Comparison of ENCODE assay signal across 10 mouse cellular contexts in the genomic region with DNA sequence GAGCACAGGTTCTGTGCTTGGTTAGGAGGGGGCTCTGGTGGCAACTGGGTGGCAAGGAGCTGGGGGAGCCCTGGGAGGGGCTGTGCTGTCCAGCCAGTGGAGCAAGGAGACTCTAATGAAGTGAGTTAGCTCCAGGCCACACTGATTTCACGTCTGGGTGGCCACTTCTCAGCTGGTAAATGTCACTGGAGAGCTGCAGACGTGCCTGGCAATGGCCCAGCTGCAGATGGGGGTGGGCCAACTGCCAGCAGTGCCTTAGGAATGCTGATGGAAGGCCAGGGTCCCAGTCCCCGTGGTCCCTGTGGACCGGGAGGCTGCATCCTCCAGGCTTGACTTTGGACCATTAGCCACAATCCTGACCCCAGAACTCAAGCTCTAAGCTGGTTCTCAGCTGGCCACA. TPM values are rescaled to one million over a fixed set of nuclear protein-coding genes. Genes with fewer than 3 reads are reported as not detected.
A peak's percentile ranks its signal among the peaks of the same experiment; 100 is the strongest.
DNase-seq lines count a peak whose midpoint lies in the region; ATAC-seq lines count a peak whose summit lies in the region.
"Had no signal": no experiment of that assay in that cellular context is flagged by ENCODE, and none has a peak within 500 bp of the region (broad histone marks: within the 10 kb centered on the region; RNA-seq: fewer than 3 reads in every experiment).

No protein-coding gene starts in this region.

- H3K27ac ChIP-seq in forebrain, embryonic 11.5 days (ENCODE audit: low read depth, low read length): no peak overlapping the region
- H3K27ac ChIP-seq: neural tube, embryonic 12.5 days had no signal

- intact Hi-C loops in left cerebral cortex, postnatal 4 days (cut with DNase I): no loop called here
- intact Hi-C loops in left cerebral cortex, postnatal 14 days (cut with DNase I): no loop called here
- intact Hi-C loops in heart, postnatal 36 days (cut with DNase I): no loop called here

- ATAC-seq in forebrain, embryonic 11.5 days (replicated peaks; ENCODE audit: low FRiP score): no peak

- no peak overlapping the region for H3K4me2 ChIP-seq in forebrain, embryonic 11.5 days (ENCODE audit: low read depth, low read length, severe bottlenecking)
- H3K4me2 ChIP-seq: neural tube, embryonic 12.5 days had no signal

- no peaks in the 10 kb centered on the region for H3K27me3 ChIP-seq in forebrain, embryonic 11.5 days (ENCODE audit: control insufficient read depth, insufficient read depth, low read length)

- H3K4me1 ChIP-seq in forebrain, embryonic 11.5 days (replicated peaks; ENCODE audit: control insufficient read depth, insufficient read depth, low read length): peaks cover 2% of the 10 kb centered on the region

- DNase-seq in left cerebral cortex, postnatal 4 days: peak; percentile 60
- no peak for DNase-seq in left cerebral cortex, postnatal 14 days (ENCODE audit: low spot score in 2 of 2)
- DNase-seq in NIH3T3 (ENCODE audit: low read depth): peak; percentile 15
- DNase-seq in heart, postnatal 36 days: peak; percentile 19 to 26
- DNase-seq in kidney, postnatal 10 days: peak; percentile 90
- no peak for DNase-seq in forebrain, embryonic 11.5 days (ENCODE audit: low spot score)
- no peak for DNase-seq in spleen, adult 12 weeks (ENCODE audit: low spot score)
- DNase-seq: cerebellum, adult 11-12 months had no signal

- no peak overlapping the region for H3K4me3 ChIP-seq in forebrain, embryonic 11.5 days (ENCODE audit: low read depth, low read length)
- H3K4me3 ChIP-seq: neural tube, embryonic 12.5 days had no signal

- H3K9me3 ChIP-seq in forebrain, embryonic 11.5 days (ENCODE audit: control insufficient read depth, low read length): no peaks in the 10 kb centered on the region
- H3K9me3 ChIP-seq: neural tube, embryonic 12.5 days had no signal

- H3K9ac ChIP-seq in forebrain, embryonic 11.5 days (ENCODE audit: low read length): no peak overlapping the region
- H3K9ac ChIP-seq: neural tube, embryonic 12.5 days had no signal

- 43% methylated on average over 4 of the region's 4 CpGs for WGBS in forebrain, embryonic 11.5 days

- no peaks in the 10 kb centered on the region; the same call in 1 of the 2 replicates for H3K36me3 ChIP-seq in forebrain, embryonic 11.5 days (ENCODE audit: control insufficient read depth, insufficient read depth, low read length)
- H3K36me3 ChIP-seq: neural tube, embryonic 12.5 days had no signal

RNA-seq across cellular contexts. Expression of gene Cabp7, which starts 13.9 kb away (rescaled TPM):
- 1 to 10 TPM; 2.2 to 4.3 TPM for total RNA-seq in left cerebral cortex, postnatal 4 days (2021)
- total RNA-seq in left cerebral cortex, postnatal 14 days (2021): 10 to 100 TPM in 1 of 2 experiments, 1 to 10 TPM in 1; 5.8 to 14.4 TPM
- not detected for total RNA-seq in heart, postnatal 36 days (2021)
- polyA plus RNA-seq in forebrain, embryonic 11.5 days (2014; fragmentation: Nextera tagmentation; extraction: Ambion mirVana): 0.57 and 0.79 TPM in 2 replicates
- polyA plus RNA-seq: small intestine, adult 2 months had no signal

RNA-seq across cellular contexts. Expression of gene Zmat5, which starts 56.0 kb away (rescaled TPM):
- total RNA-seq in left cerebral cortex, postnatal 4 days (2021): 10 to 100 TPM; 24.9 to 31.3 TPM
- 10 to 100 TPM; 25.7 to 30.7 TPM for total RNA-seq in left cerebral cortex, postnatal 14 days (2021)
- total RNA-seq in heart, postnatal 36 days (2021): 10 to 100 TPM; 24.5 to 24.9 TPM
- polyA plus RNA-seq in forebrain, embryonic 11.5 days (2014; fragmentation: Nextera tagmentation; extraction: Ambion mirVana): 70.9 and 76.4 TPM in 2 replicates

RNA-seq across cellular contexts. Expression of gene Uqcr10, which starts 56.3 kb away (rescaled TPM):
- 100 to 1,000 TPM; 253 to 282 TPM for total RNA-seq in left cerebral cortex, postnatal 4 days (2021)
- 100 to 1,000 TPM; 429 to 434 TPM for total RNA-seq in left cerebral cortex, postnatal 14 days (2021)
- total RNA-seq in heart, postnatal 36 days (2021): 1,000 to 10,000 TPM; 1,571 to 1,600 TPM
- 550 and 552 TPM in 2 replicates for polyA plus RNA-seq in forebrain, embryonic 11.5 days (2014; fragmentation: Nextera tagmentation; extraction: Ambion mirVana)

Comparison
In these comparisons a context has a peak if more than half of its experiments do, and no peak if none do; other contexts are left out.
1. DNase-seq: peak in left cerebral cortex, postnatal 4 days (single experiment), NIH3T3 (single experiment), heart, postnatal 36 days (2 of 2) and kidney, postnatal 10 days (single experiment); none in left cerebral cortex, postnatal 14 days (0 of 2), forebrain, embryonic 11.5 days (single experiment) and spleen, adult 12 weeks (single experiment).